Mouse (Mus musculus) testis, adult 2 months (tissue): ENCODE data around the gene Pcyt1a. TPM values are rescaled to one million over a fixed set of nuclear protein-coding genes. Genes with fewer than 3 reads are reported as not detected.

Experiments used
- H3K27ac ChIP-seq: fragments of 200-500 bp; 2 replicates; pipeline ENCODE4 v1.5.1; 2012; ENCODE audit warnings: low read depth, low read length; ENCODE audit not compliant: control insufficient read depth, insufficient read depth
- H3K27me3 ChIP-seq: fragments of 200-500 bp; 2 replicates; pipeline ENCODE4 v1.6.1; 2012; ENCODE audit warnings: mild to moderate bottlenecking, low read length, moderate library complexity; ENCODE audit not compliant: control insufficient read depth, insufficient read depth
- H3K36me3 ChIP-seq: fragments of 200-500 bp; 2 replicates; pipeline ENCODE4 v1.6.1; 2012; ENCODE audit warnings: mild to moderate bottlenecking, low read length; ENCODE audit not compliant: control insufficient read depth, insufficient read depth
- H3K4me1 ChIP-seq: fragments of 200-500 bp; 2 replicates; pipeline ENCODE4 v1.6.1; 2012; ENCODE audit warnings: low read length; ENCODE audit not compliant: control insufficient read depth, insufficient read depth
- H3K4me3 ChIP-seq: fragments of 200-500 bp; 2 replicates; pipeline ENCODE4 v1.5.1; 2012; ENCODE audit warnings: low read depth, mild to moderate bottlenecking, low read length, moderate library complexity, mixed read lengths; ENCODE audit not compliant: control insufficient read depth
- CTCF ChIP-seq: fragments of 200-500 bp; IDR thresholded peaks from 2 replicates; pipeline ENCODE4 v1.5.1; 2012; ENCODE audit warnings: low read depth, mild to moderate bottlenecking, inconsistent platforms, low read length, moderate library complexity; ENCODE audit not compliant: control insufficient read depth, insufficient read depth, insufficient replicate concordance
- POLR2A ChIP-seq: fragments of 200-500 bp; IDR thresholded peaks from 2 replicates; pipeline ENCODE4 v1.6.1; 2012; ENCODE audit warnings: low read depth, mild to moderate bottlenecking, inconsistent platforms, low read length, moderate library complexity; ENCODE audit not compliant: control insufficient read depth
- polyA plus RNA-seq: library from polyadenylated mRNA; depleted of rRNA; stranded (reverse); fragments of >200 nt; gene quantifications from 2 replicates; pipeline ENCODE4 v1.2.3, GENCODE M21; 2012

The Pcyt1a gene
- polyA plus RNA-seq, 1 experiment = 83.0 TPM

- no peak overlapping the region for H3K27ac ChIP-seq
- TF ChIP-seq CTCF (no peak), POLR2A (no peak)
- H3K27me3 ChIP-seq = no peaks in the 10 kb centered on the region
- peaks cover 8% of the 10 kb centered on the region for H3K4me1 ChIP-seq
- no peak overlapping the region for H3K4me3 ChIP-seq
- H3K36me3 ChIP-seq = no peaks in the 10 kb centered on the region
Measured at GRCm38 (mm10) chr16:32502621-32503335, 72.1 kb downstream of the Pcyt1a start.

- no peak overlapping the region for H3K4me3 ChIP-seq
- no peaks in the 10 kb centered on the region for H3K36me3 ChIP-seq
- TF ChIP-seq CTCF = no peak
- no peak for TF ChIP-seq POLR2A
- no peaks in the 10 kb centered on the region for H3K27me3 ChIP-seq
- H3K27ac ChIP-seq = no peak overlapping the region
- peaks cover 8% of the 10 kb centered on the region for H3K4me1 ChIP-seq
Measured at GRCm38 (mm10) chr16:32503633-32504032, 72.9 kb downstream of the Pcyt1a start.

GRCm38 (mm10) chr16:32506298-32506697 is 75.6 kb downstream of the Pcyt1a start:
- TF ChIP-seq CTCF = no peak
- H3K4me1 ChIP-seq = no peaks in the 10 kb centered on the region; the same call in 1 of the 2 replicates
- H3K27ac ChIP-seq = no peak overlapping the region
- H3K27me3 ChIP-seq = no peaks in the 10 kb centered on the region
- no peak overlapping the region for H3K4me3 ChIP-seq
- H3K36me3 ChIP-seq = no peaks in the 10 kb centered on the region

GRCm38 (mm10) chr16:32506868-32507267 is 76.1 kb downstream of the Pcyt1a start:
- no peak overlapping the region for H3K4me3 ChIP-seq
- H3K27ac ChIP-seq = no peak overlapping the region
- no peaks in the 10 kb centered on the region for H3K36me3 ChIP-seq
- H3K4me1 ChIP-seq = no peaks in the 10 kb centered on the region; the same call in 1 of the 2 replicates
- H3K27me3 ChIP-seq = no peaks in the 10 kb centered on the region
- TF ChIP-seq CTCF (no peak), POLR2A (no peak)

GRCm38 (mm10) chr16:32507407-32507806 is 76.7 kb downstream of the Pcyt1a start:
- Histone ChIP-seq H3K36me3 (no peaks in the 10 kb centered on the region), H3K27ac (no peak overlapping the region), H3K4me3 (no peak overlapping the region), H3K4me1 (no peaks in the 10 kb centered on the region; the same call in 1 of the 2 replicates), H3K27me3 (no peaks in the 10 kb centered on the region)
- TF ChIP-seq POLR2A = no peak
- peak; percentile 92; the same call in 1 of the 2 replicates for TF ChIP-seq CTCF

GRCm38 (mm10) chr16:32508035-32508434 is 77.3 kb downstream of the Pcyt1a start:
- no peak for TF ChIP-seq POLR2A
- TF ChIP-seq CTCF = no peak
- H3K4me3 ChIP-seq = no peak overlapping the region
- H3K36me3 ChIP-seq = no peaks in the 10 kb centered on the region
- no peak overlapping the region for H3K27ac ChIP-seq
- no peaks in the 10 kb centered on the region; the same call in 1 of the 2 replicates for H3K4me1 ChIP-seq
- no peaks in the 10 kb centered on the region for H3K27me3 ChIP-seq

- no peak for TF ChIP-seq CTCF
- TF ChIP-seq POLR2A = no peak
- no peaks in the 10 kb centered on the region; the same call in 1 of the 2 replicates for H3K4me1 ChIP-seq
Measured at GRCm38 (mm10) chr16:32508506-32509065, 77.9 kb downstream of the Pcyt1a start.

More at GRCm38 (mm10) chr16:32508506-32509065, 77.9 kb downstream of the Pcyt1a start:
- Histone ChIP-seq H3K27ac (no peak overlapping the region), H3K27me3 (no peaks in the 10 kb centered on the region), H3K36me3 (no peaks in the 10 kb centered on the region), H3K4me3 (no peak overlapping the region)
